Mouse (Mus musculus) T-helper 17 cell (primary cell): ENCODE measurements around the gene Ldlrad3.

Experiments
- in situ Hi-C, 2 experiments: fragments of 300-600 bp; cut with MboI, MseI; formaldehyde crosslinking; loops; 1 replicate in 1 of 2; 2 replicates in 1 of 2; pipeline ENCODE4 v1.15.1; 2025; ENCODE audit warnings: high pct_unique_total_duplicates in 2 of 2

Ldlrad3 gene

DNA sequence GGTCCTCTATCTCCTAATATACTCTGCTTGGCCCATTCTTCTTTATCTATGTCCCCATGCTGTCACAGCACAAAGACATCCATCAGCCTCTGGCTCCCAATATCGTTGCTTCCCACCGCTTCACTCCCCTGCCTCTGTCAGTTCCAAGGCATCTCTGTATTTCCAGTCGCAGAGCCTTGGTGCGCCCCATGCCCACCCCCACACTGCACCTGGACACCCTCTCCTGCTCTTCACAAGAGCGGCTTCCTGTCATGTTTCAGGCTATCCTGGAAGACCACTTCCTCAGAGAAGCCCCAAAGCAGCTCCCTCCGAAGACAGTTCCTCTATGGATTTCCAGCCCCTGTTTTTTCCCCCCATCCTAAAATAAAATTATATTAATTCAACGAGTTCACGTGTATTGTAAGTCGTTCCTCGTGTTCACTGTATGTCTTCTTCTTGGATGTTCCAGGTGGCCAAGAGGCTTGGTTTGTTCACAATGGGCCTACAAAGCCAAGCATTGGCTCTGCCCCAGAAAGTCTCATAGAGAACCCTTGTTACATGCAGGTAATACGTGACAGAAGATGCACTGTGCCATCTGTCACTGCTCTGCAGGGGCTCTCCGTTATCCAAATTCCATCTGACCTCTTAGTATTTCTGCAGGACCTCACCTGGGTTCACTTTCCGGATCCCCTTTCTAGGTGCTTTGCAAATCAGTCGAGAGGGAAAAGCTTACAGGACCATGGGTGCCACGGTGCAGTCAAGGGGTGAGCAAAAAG lies 276.7 kb downstream of the Ldlrad3 start:
- in situ Hi-C loops: loop anchor here (5.0 kb wide), 2 partner anchors 293 to 543 kb away; partner anchors contain the start of gene Fjx1 (in 2 of the 2)

DNA sequence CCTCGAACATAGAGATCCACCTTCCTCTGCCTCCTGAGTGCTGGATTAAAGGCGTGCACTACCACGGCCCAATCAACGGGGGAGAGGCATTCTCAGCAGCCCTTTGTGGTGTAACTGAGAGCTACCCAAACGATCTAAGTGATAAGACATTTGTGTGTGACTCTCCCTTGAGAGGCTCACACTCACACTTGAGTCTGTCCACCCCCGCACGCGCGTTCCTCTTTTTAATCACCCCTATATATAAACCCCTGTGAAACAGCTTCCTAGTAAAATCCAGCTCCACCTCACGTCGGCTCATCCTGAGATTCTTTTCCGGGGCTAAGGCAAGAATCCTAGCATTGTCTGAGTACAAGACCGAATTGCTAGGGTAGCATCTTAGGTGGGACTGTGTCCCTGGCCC lies 277.4 kb downstream of the Ldlrad3 start:
- in situ Hi-C loops: loop anchor here in 1 of 2 experiments (5.0 kb wide), 1 partner anchor 544 kb away; the partner anchor contains the start of gene Fjx1

DNA sequence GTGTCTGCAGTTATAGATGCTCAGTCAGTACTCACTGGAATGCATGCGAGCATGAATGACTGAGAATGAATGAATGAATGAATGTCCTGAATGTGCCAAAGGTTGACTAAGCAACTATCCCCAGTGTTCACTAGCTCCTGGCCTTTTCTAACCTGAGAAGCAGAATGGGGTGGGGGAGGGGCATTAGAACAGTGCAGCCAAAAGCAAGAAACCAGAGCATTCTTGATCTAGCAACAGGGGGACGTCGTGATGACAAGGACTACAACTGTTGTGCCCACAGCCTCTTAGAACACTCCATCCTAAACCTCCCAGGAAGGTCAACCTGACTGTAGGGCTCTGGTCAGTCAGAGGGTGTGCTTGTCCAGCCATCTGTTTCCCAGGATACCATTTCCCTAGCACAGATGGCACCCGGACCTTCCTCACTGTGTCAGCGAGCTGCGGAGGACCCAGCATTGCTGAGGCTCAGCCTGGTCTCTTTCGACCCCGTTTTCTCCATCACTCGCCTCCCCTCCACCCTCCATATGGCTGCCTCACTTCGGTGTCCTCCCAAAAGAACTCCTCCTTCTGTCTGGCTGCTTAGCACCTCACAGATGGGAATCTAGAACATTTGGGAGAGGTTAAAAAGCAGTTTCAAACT lies 278.7 kb downstream of the Ldlrad3 start:
- in situ Hi-C loops: loop anchor here in 1 of 2 experiments (5.0 kb wide), 1 partner anchor 545 kb away; the partner anchor contains the start of gene Fjx1

DNA sequence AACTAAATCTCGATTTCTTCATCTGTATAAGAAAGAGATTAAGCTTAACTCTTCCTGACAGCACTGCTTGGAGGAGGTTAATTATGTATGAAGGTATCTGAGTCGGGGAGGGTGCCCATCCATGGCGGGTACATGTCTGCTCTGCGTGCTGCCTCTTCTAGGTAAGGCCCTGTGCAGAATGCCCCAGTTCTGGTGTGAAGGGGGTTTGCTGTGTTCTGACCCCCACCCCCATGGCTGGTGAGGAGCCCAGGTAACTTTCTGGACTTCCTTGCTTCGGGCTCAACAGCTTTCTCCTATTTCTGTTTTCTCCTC lies 279.9 kb downstream of the Ldlrad3 start:
- in situ Hi-C loops: loop anchor here in 1 of 2 experiments (5.0 kb wide), 1 partner anchor 546 kb away; the partner anchor contains the start of gene Fjx1

DNA sequence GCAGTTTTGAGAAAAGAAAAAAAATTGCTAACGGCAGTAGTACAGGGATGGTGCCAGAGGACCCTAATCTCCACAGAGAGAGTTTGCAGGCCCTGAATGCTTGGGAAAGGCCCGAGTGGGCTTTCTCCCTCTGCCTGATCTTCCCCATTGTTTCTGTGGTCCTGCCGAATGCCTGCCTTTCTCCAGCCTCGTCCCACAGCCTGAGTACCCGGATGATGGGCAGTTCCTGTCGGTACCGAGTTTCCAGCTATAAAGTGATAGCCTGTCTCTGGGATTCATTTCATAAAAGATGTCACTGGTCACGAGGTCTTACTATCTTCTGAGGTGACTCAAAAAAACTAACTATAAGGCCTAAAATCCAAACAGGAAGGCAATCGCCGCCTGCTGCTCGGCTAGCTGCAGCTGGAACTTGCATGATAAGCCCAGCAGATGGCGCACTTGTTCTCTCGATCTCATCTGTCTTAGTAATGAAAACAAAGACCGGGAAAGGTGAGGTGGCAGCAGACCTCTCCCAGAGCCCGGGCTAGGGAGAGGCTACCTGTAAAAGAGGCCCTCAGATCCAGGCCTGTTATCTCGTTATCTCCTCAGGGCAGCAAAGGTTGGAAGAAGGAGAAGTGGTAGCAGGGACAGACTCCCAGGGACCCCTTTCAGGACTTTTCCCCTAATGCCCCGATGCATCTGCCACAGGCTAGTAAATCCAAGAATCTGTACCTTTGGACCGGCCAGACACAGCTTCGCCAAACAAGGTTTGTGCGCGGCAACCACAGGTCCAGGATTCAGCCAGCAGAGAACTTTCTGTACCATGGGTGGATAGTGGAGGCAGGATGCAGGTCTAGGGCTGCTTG lies 280.4 kb downstream of the Ldlrad3 start:
- in situ Hi-C loops: loop anchor here in 1 of 2 experiments (5.0 kb wide), 1 partner anchor 547 kb away; the partner anchor contains the start of gene Fjx1

DNA sequence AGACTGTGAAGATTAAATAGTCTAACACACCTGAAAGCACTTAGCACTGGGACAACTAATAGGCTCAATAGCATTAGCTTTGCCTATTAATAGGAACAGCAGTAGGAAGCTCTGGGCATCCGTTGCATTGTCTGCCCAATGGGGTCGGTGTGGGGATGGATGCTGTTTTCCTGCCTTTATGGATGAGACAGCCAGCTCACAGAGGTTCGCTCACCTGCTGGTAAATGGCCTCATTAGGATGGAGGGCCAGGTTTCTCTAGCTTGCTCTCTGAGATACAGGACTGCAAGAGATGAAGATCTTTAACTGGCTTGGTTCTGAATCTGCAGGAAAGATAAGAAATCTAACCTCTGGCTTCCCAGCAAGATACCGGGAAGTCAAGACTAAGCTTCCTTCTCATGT lies 284.0 kb downstream of the Ldlrad3 start:
- in situ Hi-C loops: no loop called here
